ENCODE assay signal across 13 mouse cellular contexts in the genomic region with DNA sequence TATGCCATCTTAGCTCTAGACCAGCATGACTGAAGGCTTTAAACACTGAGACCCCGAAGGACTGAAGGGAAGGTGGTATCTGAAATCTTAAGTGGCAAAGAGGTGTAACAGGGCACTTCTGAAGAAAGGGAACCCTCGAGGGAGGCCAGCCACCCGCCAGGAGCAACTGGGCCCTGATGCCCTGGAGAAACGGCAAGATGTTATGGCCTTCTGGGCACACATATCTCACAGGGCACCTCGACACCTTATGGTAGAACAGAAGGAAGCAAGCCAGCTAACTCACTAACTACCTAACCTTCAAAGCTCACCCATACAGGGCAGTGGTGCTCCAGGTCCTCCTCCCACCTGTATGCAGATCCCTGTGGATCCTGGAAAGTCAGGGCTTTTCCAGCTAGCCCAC. TPM values are rescaled to one million over a fixed set of nuclear protein-coding genes. Genes with fewer than 3 reads are reported as not detected.
DNase-seq lines count a peak whose midpoint lies in the region; ATAC-seq and TF ChIP-seq lines count a peak whose summit lies in the region.
"Had no signal": no experiment of that assay in that cellular context is flagged by ENCODE, and none has a peak within 500 bp of the region (broad histone marks: within the 10 kb centered on the region; RNA-seq: fewer than 3 reads in every experiment).

No protein-coding gene starts in this region.

- no peak for ATAC-seq in hindbrain, embryonic 11.5 days (ENCODE audit: low FRiP score)
- no peak for ATAC-seq in stomach, embryonic 15.5 days (ENCODE audit: insufficient read depth, low FRiP score, low read depth)
- no peak for ATAC-seq in stomach, postnatal 0 days (ENCODE audit: low FRiP score, low TSS enrichment)
- ATAC-seq in limb, embryonic 14.5 days (ENCODE audit: low FRiP score, low read depth), result no peak
- ATAC-seq in inflammation-experienced regulatory T-cells, adult 6 months, result no peak

- no peak overlapping the region for H3K9ac ChIP-seq in hindbrain, embryonic 11.5 days (ENCODE audit: low read depth, low read length)
- no peak overlapping the region for H3K9ac ChIP-seq in stomach, embryonic 15.5 days
- no peak overlapping the region for H3K9ac ChIP-seq in stomach, postnatal 0 days (ENCODE audit: low read length)
- no peak overlapping the region for H3K9ac ChIP-seq in limb, embryonic 14.5 days (ENCODE audit: low read depth, low read length, severe bottlenecking)

- H3K4me1 ChIP-seq in hindbrain, embryonic 10.5 days (replicated peaks), result peaks cover 40% of the 10 kb centered on the region
- peaks cover 8% of the 10 kb centered on the region for H3K4me1 ChIP-seq in hindbrain, embryonic 11.5 days (replicated peaks; ENCODE audit: control insufficient read depth, insufficient read depth, low read length)
- H3K4me1 ChIP-seq in stomach, embryonic 15.5 days, result peaks cover 20% of the 10 kb centered on the region
- peaks cover 6% of the 10 kb centered on the region for H3K4me1 ChIP-seq in stomach, postnatal 0 days (replicated peaks; ENCODE audit: control insufficient read depth, insufficient read depth)
- peaks cover 15% of the 10 kb centered on the region for H3K4me1 ChIP-seq in limb, embryonic 14.5 days (ENCODE audit: control insufficient read depth, insufficient read depth, low read length)

- TF ChIP-seq CTCF in stomach, postnatal 0 days (IDR thresholded peaks at IDR 0.05; ENCODE audit: low read depth), result no peak

- no peak overlapping the region for H3K4me2 ChIP-seq in hindbrain, embryonic 11.5 days (replicated peaks; ENCODE audit: low read depth, low read length)
- H3K4me2 ChIP-seq in stomach, embryonic 15.5 days, result peak overlapping the region; percentile 70; the same call in 1 of the 2 replicates
- no peak overlapping the region for H3K4me2 ChIP-seq in stomach, postnatal 0 days (replicated peaks; ENCODE audit: low read depth)
- 0 out of 2 replicates have a peak overlapping the region, but pooled peaks have one; percentile 83 for H3K4me2 ChIP-seq in limb, embryonic 14.5 days (replicated peaks; ENCODE audit: low read depth, low read length, severe bottlenecking)

- peak overlapping the region; percentile 89; the same call in 1 of the 2 replicates for H3K4me3 ChIP-seq in hindbrain, embryonic 10.5 days
- H3K4me3 ChIP-seq in hindbrain, embryonic 11.5 days (ENCODE audit: low read depth, low read length), result no peak overlapping the region; the same call in 1 of the 2 replicates
- no peak overlapping the region for H3K4me3 ChIP-seq in stomach, embryonic 15.5 days (replicated peaks)
- no peak overlapping the region for H3K4me3 ChIP-seq in stomach, postnatal 0 days (ENCODE audit: low read depth, low read length)
- no peak overlapping the region for H3K4me3 ChIP-seq in limb, embryonic 14.5 days (replicated peaks; ENCODE audit: low read length)

- no peak for DNase-seq in hindbrain, embryonic 10.5 days (ENCODE audit: low spot score)
- DNase-seq in hindbrain, embryonic 11.5 days (ENCODE audit: low spot score), result no peak
- DNase-seq in stomach, postnatal 0 days (ENCODE audit: low spot score), result no peak
- no peak for DNase-seq in limb, embryonic 14.5 days (ENCODE audit: low spot score)
- no peak for DNase-seq in cerebellum, adult 9-10 months
- DNase-seq in kidney, postnatal 14 days, result no peak
- DNase-seq: cerebellum, postnatal 14 days; gastrocnemius, postnatal 14 days; kidney, adult 18-20 months; right cerebral cortex, postnatal 4 days had no signal

- no peaks in the 10 kb centered on the region for H3K27me3 ChIP-seq in hindbrain, embryonic 10.5 days (ENCODE audit: insufficient read depth, poor library complexity, severe bottlenecking)
- no peaks in the 10 kb centered on the region for H3K27me3 ChIP-seq in hindbrain, embryonic 11.5 days (ENCODE audit: control insufficient read depth, insufficient read depth, low read length)
- H3K27me3 ChIP-seq in stomach, embryonic 15.5 days (replicated peaks), result no peaks in the 10 kb centered on the region
- no peaks in the 10 kb centered on the region for H3K27me3 ChIP-seq in stomach, postnatal 0 days (ENCODE audit: control insufficient read depth, insufficient read depth, low read length)
- no peaks in the 10 kb centered on the region for H3K27me3 ChIP-seq in limb, embryonic 14.5 days (ENCODE audit: control insufficient read depth, insufficient read depth, low read length)

- TF ChIP-seq EP300 in stomach, postnatal 0 days (optimal IDR thresholded peaks at IDR 0.05), result no peak

- peaks cover 14% of the 10 kb centered on the region for H3K36me3 ChIP-seq in hindbrain, embryonic 10.5 days
- no peaks in the 10 kb centered on the region for H3K36me3 ChIP-seq in hindbrain, embryonic 11.5 days (ENCODE audit: control insufficient read depth, insufficient read depth, low read length)
- peaks cover 4% of the 10 kb centered on the region; the same call in 1 of the 2 replicates for H3K36me3 ChIP-seq in stomach, embryonic 15.5 days
- no peaks in the 10 kb centered on the region for H3K36me3 ChIP-seq in stomach, postnatal 0 days (ENCODE audit: control insufficient read depth, insufficient read depth, low read length)
- H3K36me3 ChIP-seq in limb, embryonic 14.5 days (ENCODE audit: control insufficient read depth, insufficient read depth, low read length), result peaks cover 12% of the 10 kb centered on the region

- 93% methylated on average over 5 of the region's 5 CpGs for WGBS in hindbrain, embryonic 10.5 days
- 90% methylated on average over 5 of the region's 5 CpGs for WGBS in hindbrain, embryonic 11.5 days
- WGBS in stomach, embryonic 15.5 days, result 94% methylated on average over 5 of the region's 5 CpGs
- 92% methylated on average over 5 of the region's 5 CpGs for WGBS in stomach, postnatal 0 days
- WGBS in limb, embryonic 14.5 days, result 91% methylated on average over 5 of the region's 5 CpGs

- H3K27ac ChIP-seq in hindbrain, embryonic 10.5 days, result no peak overlapping the region
- H3K27ac ChIP-seq in hindbrain, embryonic 11.5 days (ENCODE audit: low read depth, low read length), result no peak overlapping the region
- H3K27ac ChIP-seq in stomach, embryonic 15.5 days, result no peak overlapping the region
- H3K27ac ChIP-seq in stomach, postnatal 0 days (replicated peaks), result no peak overlapping the region
- no peak overlapping the region for H3K27ac ChIP-seq in limb, embryonic 14.5 days (replicated peaks; ENCODE audit: low read depth, low read length)

- no peak for TF ChIP-seq POLR2A in limb, embryonic 14.5 days (IDR thresholded peaks at IDR 0.05; ENCODE audit: borderline replicate concordance, extremely low read depth, insufficient read depth, insufficient read length)

- no peaks in the 10 kb centered on the region for H3K9me3 ChIP-seq in hindbrain, embryonic 10.5 days
- no peaks in the 10 kb centered on the region for H3K9me3 ChIP-seq in hindbrain, embryonic 11.5 days (ENCODE audit: control insufficient read depth, low read length)
- H3K9me3 ChIP-seq in stomach, embryonic 15.5 days, result no peaks in the 10 kb centered on the region
- no peaks in the 10 kb centered on the region for H3K9me3 ChIP-seq in stomach, postnatal 0 days (ENCODE audit: control insufficient read depth, low read length)
- H3K9me3 ChIP-seq in limb, embryonic 14.5 days (ENCODE audit: control insufficient read depth, low read length), result no peaks in the 10 kb centered on the region

RNA-seq across cellular contexts. Expression of gene Pip4k2b, which starts 2.3 kb away (rescaled TPM):
- 1.8 and 2.0 TPM in 2 replicates for polyA plus RNA-seq in hindbrain, embryonic 10.5 days (2016; fragmentation: Nextera tagmentation; extraction: Ambion mirVana)
- 2.9 and 3.4 TPM in 2 replicates for polyA plus RNA-seq in hindbrain, embryonic 11.5 days (2014; fragmentation: Nextera tagmentation; extraction: Ambion mirVana)
- polyA plus RNA-seq in stomach, embryonic 15.5 days (2015; fragmentation: Nextera tagmentation; extraction: Ambion mirVana), result 1.4 and 1.5 TPM in 2 replicates
- 0.73 and 0.75 TPM in 2 replicates for polyA plus RNA-seq in stomach, postnatal 0 days (2015; fragmentation: Nextera tagmentation; extraction: Ambion mirVana)
- polyA plus RNA-seq in limb, embryonic 14.5 days (2012; rRNA removed), result 34.4 and 37.4 TPM in 2 replicates
- 2.2 and 2.3 TPM in 2 replicates for polyA plus RNA-seq in limb, embryonic 14.5 days (2014; fragmentation: Nextera tagmentation; extraction: Ambion mirVana)
- polyA plus RNA-seq in inflammation-experienced regulatory T-cells, adult 6 months (2017; shearing (Covaris generic)), result 1 to 10 TPM; 2.4 to 2.9 (median 2.6) TPM

RNA-seq across cellular contexts. Expression of gene Cwc25, which starts 24.2 kb away (rescaled TPM):
- 19.4 and 20.6 TPM in 2 replicates for polyA plus RNA-seq in hindbrain, embryonic 10.5 days (2016; fragmentation: Nextera tagmentation; extraction: Ambion mirVana)
- 13.1 and 17.0 TPM in 2 replicates for polyA plus RNA-seq in hindbrain, embryonic 11.5 days (2014; fragmentation: Nextera tagmentation; extraction: Ambion mirVana)
- 14.8 and 16.8 TPM in 2 replicates for polyA plus RNA-seq in stomach, embryonic 15.5 days (2015; fragmentation: Nextera tagmentation; extraction: Ambion mirVana)
- polyA plus RNA-seq in stomach, postnatal 0 days (2015; fragmentation: Nextera tagmentation; extraction: Ambion mirVana), result 9.0 TPM in 2 replicates
- 20.6 and 22.0 TPM in 2 replicates for polyA plus RNA-seq in limb, embryonic 14.5 days (2012; rRNA removed)
- polyA plus RNA-seq in limb, embryonic 14.5 days (2014; fragmentation: Nextera tagmentation; extraction: Ambion mirVana), result 11.6 and 11.7 TPM in 2 replicates
- 10 to 100 TPM; 23.0 to 28.1 (median 23.0) TPM for polyA plus RNA-seq in inflammation-experienced regulatory T-cells, adult 6 months (2017; shearing (Covaris generic))

RNA-seq across cellular contexts. Expression of gene 1700001P01Rik, which starts 33.6 kb away (rescaled TPM):
- polyA plus RNA-seq in hindbrain, embryonic 10.5 days (2016; fragmentation: Nextera tagmentation; extraction: Ambion mirVana), result 0.37 and 0.80 TPM in 2 replicates
- polyA plus RNA-seq in hindbrain, embryonic 11.5 days (2014; fragmentation: Nextera tagmentation; extraction: Ambion mirVana), result 0.39 and 0.60 TPM in 2 replicates
- 0.37 and 0.60 TPM in 2 replicates for polyA plus RNA-seq in stomach, embryonic 15.5 days (2015; fragmentation: Nextera tagmentation; extraction: Ambion mirVana)
- not detected in 2 replicates for polyA plus RNA-seq in stomach, postnatal 0 days (2015; fragmentation: Nextera tagmentation; extraction: Ambion mirVana)
- 0.34 TPM in 1 of 2 replicates, not detected in the other for polyA plus RNA-seq in limb, embryonic 14.5 days (2012; rRNA removed)
- polyA plus RNA-seq in limb, embryonic 14.5 days (2014; fragmentation: Nextera tagmentation; extraction: Ambion mirVana), result 0.35 TPM in 1 of 2 replicates, not detected in the other
- under 1 TPM in 1 of 3 experiments, not detected in 2; 0.56 TPM for polyA plus RNA-seq in inflammation-experienced regulatory T-cells, adult 6 months (2017; shearing (Covaris generic))
- polyA plus RNA-seq: liver, adult 2 months had no signal

RNA-seq across cellular contexts. Expression of gene Psmb3, which starts 39.0 kb away (rescaled TPM):
- polyA plus RNA-seq in hindbrain, embryonic 10.5 days (2016; fragmentation: Nextera tagmentation; extraction: Ambion mirVana), result 642 and 643 TPM in 2 replicates
- polyA plus RNA-seq in hindbrain, embryonic 11.5 days (2014; fragmentation: Nextera tagmentation; extraction: Ambion mirVana), result 468 and 507 TPM in 2 replicates
- 396 and 424 TPM in 2 replicates for polyA plus RNA-seq in stomach, embryonic 15.5 days (2015; fragmentation: Nextera tagmentation; extraction: Ambion mirVana)
- 405 and 438 TPM in 2 replicates for polyA plus RNA-seq in stomach, postnatal 0 days (2015; fragmentation: Nextera tagmentation; extraction: Ambion mirVana)
- polyA plus RNA-seq in limb, embryonic 14.5 days (2012; rRNA removed), result 368 and 421 TPM in 2 replicates
- polyA plus RNA-seq in limb, embryonic 14.5 days (2014; fragmentation: Nextera tagmentation; extraction: Ambion mirVana), result 489 and 508 TPM in 2 replicates
- polyA plus RNA-seq in inflammation-experienced regulatory T-cells, adult 6 months (2017; shearing (Covaris generic)), result 100 to 1,000 TPM; 461 to 576 (median 475) TPM

RNA-seq across cellular contexts. Expression of gene Rpl23, which starts 40.1 kb away (rescaled TPM):
- polyA plus RNA-seq in hindbrain, embryonic 10.5 days (2016; fragmentation: Nextera tagmentation; extraction: Ambion mirVana), result 381 and 439 TPM in 2 replicates
- polyA plus RNA-seq in hindbrain, embryonic 11.5 days (2014; fragmentation: Nextera tagmentation; extraction: Ambion mirVana), result 437 and 458 TPM in 2 replicates
- 502 and 526 TPM in 2 replicates for polyA plus RNA-seq in stomach, embryonic 15.5 days (2015; fragmentation: Nextera tagmentation; extraction: Ambion mirVana)
- 585 and 586 TPM in 2 replicates for polyA plus RNA-seq in stomach, postnatal 0 days (2015; fragmentation: Nextera tagmentation; extraction: Ambion mirVana)
- polyA plus RNA-seq in limb, embryonic 14.5 days (2012; rRNA removed), result 456 and 903 TPM in 2 replicates
- 730 and 764 TPM in 2 replicates for polyA plus RNA-seq in limb, embryonic 14.5 days (2014; fragmentation: Nextera tagmentation; extraction: Ambion mirVana)
- 1,000 to 10,000 TPM in 2 of 3 experiments, 100 to 1,000 TPM in 1; 686 to 1,148 (median 1,072) TPM for polyA plus RNA-seq in inflammation-experienced regulatory T-cells, adult 6 months (2017; shearing (Covaris generic))

Comparison
In these comparisons a context has a peak if more than half of its experiments do, and no peak if none do; other contexts are left out.
1. H3K4me2 ChIP-seq: peak in stomach, embryonic 15.5 days (single experiment) and limb, embryonic 14.5 days (single experiment); none in hindbrain, embryonic 11.5 days (single experiment) and stomach, postnatal 0 days (single experiment).